Mouse (Mus musculus) liver, embryonic 13.5 days (tissue): ENCODE measurements around the gene Spryd3. TPM values are rescaled to one million over a fixed set of nuclear protein-coding genes. Genes with fewer than 3 reads are reported as not detected.

Source experiments
- ATAC-seq: fragments of 200-750 bp; cut with Nextera tagmentation; 2 replicates; pipeline ENCODE4 v1.8.0; 2017; ENCODE audit warnings: low read depth, mild to moderate bottlenecking, moderate number of reproducible peaks, moderate library complexity
- DNase-seq: peaks from one replicate; pipeline ENCODE4 v3.0.0; 2022
- H3K27ac ChIP-seq: fragments of 300-500 bp; sonication (generic); 2 replicates; pipeline ENCODE4 v1.5.1; 2015; ENCODE audit warnings: moderate library complexity, mild to moderate bottlenecking, inconsistent platforms
- H3K27me3 ChIP-seq: fragments of 300-500 bp; sonication (generic); 2 replicates; pipeline ENCODE4 v1.6.1; 2015; ENCODE audit warnings: mild to moderate bottlenecking, inconsistent platforms
- H3K36me3 ChIP-seq: fragments of 300-500 bp; sonication (generic); 2 replicates; pipeline ENCODE4 v1.6.1; 2015; ENCODE audit warnings: mild to moderate bottlenecking, inconsistent platforms
- H3K4me1 ChIP-seq: fragments of 300-500 bp; sonication (generic); replicated peaks from 2 replicates; pipeline ENCODE4 v1.6.1; 2015; ENCODE audit warnings: inconsistent platforms
- H3K4me2 ChIP-seq: fragments of 300-500 bp; sonication (generic); 2 replicates; pipeline ENCODE4 v1.6.1; 2015; ENCODE audit warnings: inconsistent platforms, mild to moderate bottlenecking, moderate library complexity
- H3K4me3 ChIP-seq: fragments of 300-500 bp; sonication (generic); replicated peaks from 2 replicates; pipeline ENCODE4 v1.5.1; 2015; ENCODE audit warnings: mild to moderate bottlenecking, inconsistent platforms
- H3K9ac ChIP-seq: fragments of 300-500 bp; sonication (generic); 2 replicates; pipeline ENCODE4 v1.6.1; 2015; ENCODE audit warnings: mild to moderate bottlenecking, inconsistent platforms
- H3K9me3 ChIP-seq: fragments of 300-500 bp; sonication (generic); replicated peaks from 2 replicates; pipeline ENCODE4 v1.6.1; 2016; ENCODE audit warnings: inconsistent platforms
- WGBS: fragments of 180-500 bp; shearing (Covaris S2); methylation state at CpG from one replicate; pipeline ENCODE4 v1.1.7; 2015; ENCODE audit not compliant: insufficient replicate concordance; 5-methylcytosine and 5-hydroxymethylcytosine counted together
- polyA plus RNA-seq: library from polyadenylated mRNA; unstranded; fragments of >200 nt; fragmentation: Nextera tagmentation; extraction: Ambion mirVana; gene quantifications from 2 replicates; pipeline ENCODE4 v1.2.1, GENCODE M21; 2015

Gene Spryd3
- polyA plus RNA-seq: 13.1 and 13.7 TPM in 2 replicates

- Histone ChIP-seq H3K36me3 (peaks cover 19% of the 10 kb centered on the region), H3K9ac (peak within 1 kb of the TSS; percentile 87), H3K4me1 (peaks cover 31% of the 10 kb centered on the region), H3K4me2 (peak within 1 kb of the TSS; percentile 91), H3K4me3 (peak within 1 kb of the TSS; percentile 87), H3K27ac (peak within 1 kb of the TSS; percentile 85), H3K9me3 (no peaks in the 10 kb centered on the region), H3K27me3 (peaks cover 12% of the 10 kb centered on the region; the same call in 1 of the 2 replicates)
- peak; percentile 98 for ATAC-seq
- DNase-seq: peak; percentile 98
- WGBS: under 1% methylated on average over 50 of the region's 50 CpGs
These were observed at the start of gene Spryd3 for GRCm38 (mm10) chr15:102136129-102136758. Spryd3 (minus strand) TSS chr15:102136234.

- no peak overlapping the region for H3K9ac ChIP-seq
- no peak overlapping the region for H3K4me2 ChIP-seq
- H3K27ac ChIP-seq: no peak overlapping the region
- no peaks in the 10 kb centered on the region for H3K27me3 ChIP-seq
- 0 out of 2 replicates have a peak, but pooled peaks cover 4% of the 10 kb centered on the region for H3K36me3 ChIP-seq
- DNase-seq (no peak), ATAC-seq (no peak)
- H3K4me3 ChIP-seq: no peak overlapping the region
- H3K9me3 ChIP-seq: no peaks in the 10 kb centered on the region
- 72% methylated on average over 3 of the region's 3 CpGs for WGBS
- peaks cover 11% of the 10 kb centered on the region for H3K4me1 ChIP-seq
These were observed 47.0 kb upstream of the Spryd3 start for GRCm38 (mm10) chr15:102183076-102183475.

- no peak overlapping the region for H3K9ac ChIP-seq
These were observed 43.9 kb upstream of the Spryd3 start for GRCm38 (mm10) chr15:102179924-102180323.

GRCm38 (mm10) chr15:102179106-102179505 is 43.1 kb upstream of the Spryd3 start:
- no peak for ATAC-seq
- Histone ChIP-seq H3K4me2 (no peak overlapping the region), H3K27ac (no peak overlapping the region), H3K4me1 (peaks cover 28% of the 10 kb centered on the region), H3K27me3 (no peaks in the 10 kb centered on the region), H3K9ac (no peak overlapping the region), H3K36me3 (peaks cover 4% of the 10 kb centered on the region; the same call in 1 of the 2 replicates), H3K9me3 (no peaks in the 10 kb centered on the region), H3K4me3 (no peak overlapping the region)
- no peak for DNase-seq
- WGBS: 77% methylated on average over 9 of the region's 9 CpGs

More at GRCm38 (mm10) chr15:102179924-102180323, 43.9 kb upstream of the Spryd3 start:
- DNase-seq: no peak
- no peak for ATAC-seq
- Histone ChIP-seq H3K36me3 (peaks cover 8% of the 10 kb centered on the region; the same call in 1 of the 2 replicates), H3K4me1 (peaks cover 28% of the 10 kb centered on the region), H3K27me3 (no peaks in the 10 kb centered on the region), H3K9me3 (no peaks in the 10 kb centered on the region), H3K27ac (no peak overlapping the region), H3K4me2 (no peak overlapping the region), H3K4me3 (no peak overlapping the region)
- 82% methylated on average over 14 of the region's 14 CpGs for WGBS

GRCm38 (mm10) chr15:102178279-102178678 is 42.2 kb upstream of the Spryd3 start:
- DNase-seq (peak; percentile 53), ATAC-seq (peak; percentile 33; the same call in 1 of the 2 replicates)
- Histone ChIP-seq H3K27me3 (no peaks in the 10 kb centered on the region), H3K4me3 (no peak overlapping the region), H3K4me2 (no peak overlapping the region), H3K27ac (no peak overlapping the region), H3K4me1 (peaks cover 28% of the 10 kb centered on the region), H3K36me3 (peaks cover 4% of the 10 kb centered on the region; the same call in 1 of the 2 replicates), H3K9ac (no peak overlapping the region), H3K9me3 (no peaks in the 10 kb centered on the region)
- 10% methylated on average over 6 of the region's 6 CpGs for WGBS

GRCm38 (mm10) chr15:102177417-102177816 is 41.4 kb upstream of the Spryd3 start:
- no peak overlapping the region for H3K4me3 ChIP-seq
- H3K4me2 ChIP-seq: no peak overlapping the region
- no peak for DNase-seq
- H3K27ac ChIP-seq: no peak overlapping the region
- H3K36me3 ChIP-seq: peaks cover 4% of the 10 kb centered on the region; the same call in 1 of the 2 replicates
- H3K27me3 ChIP-seq: no peaks in the 10 kb centered on the region
- H3K4me1 ChIP-seq: peaks cover 28% of the 10 kb centered on the region
- WGBS: 75% methylated on average over 8 of the region's 8 CpGs
- ATAC-seq: no peak
- H3K9ac ChIP-seq: no peak overlapping the region; the same call in 1 of the 2 replicates
- H3K9me3 ChIP-seq: no peaks in the 10 kb centered on the region

GRCm38 (mm10) chr15:102176571-102177316 is 40.7 kb upstream of the Spryd3 start:
- DNase-seq (no peak), ATAC-seq (peak; percentile 50; the same call in 1 of the 2 replicates)
- H3K9ac ChIP-seq: no peak overlapping the region
- peaks cover 28% of the 10 kb centered on the region for H3K4me1 ChIP-seq
- no peak overlapping the region for H3K27ac ChIP-seq
- H3K27me3 ChIP-seq: no peaks in the 10 kb centered on the region
- H3K4me2 ChIP-seq: no peak overlapping the region
- no peak overlapping the region for H3K4me3 ChIP-seq
- WGBS: 45% methylated on average over 7 of the region's 7 CpGs
- H3K9me3 ChIP-seq: no peaks in the 10 kb centered on the region
- peaks cover 4% of the 10 kb centered on the region; the same call in 1 of the 2 replicates for H3K36me3 ChIP-seq

GRCm38 (mm10) chr15:102175736-102176319 is 39.8 kb upstream of the Spryd3 start:
- no peak overlapping the region for H3K4me2 ChIP-seq
- no peak overlapping the region for H3K4me3 ChIP-seq
- no peak overlapping the region for H3K27ac ChIP-seq
- H3K4me1 ChIP-seq: peaks cover 28% of the 10 kb centered on the region
- no peak for DNase-seq
- no peaks in the 10 kb centered on the region for H3K27me3 ChIP-seq
- no peak for ATAC-seq
- H3K9me3 ChIP-seq: no peaks in the 10 kb centered on the region
- WGBS: 78% methylated on average over 16 of the region's 16 CpGs
- peaks cover 4% of the 10 kb centered on the region; the same call in 1 of the 2 replicates for H3K36me3 ChIP-seq
- H3K9ac ChIP-seq: no peak overlapping the region

GRCm38 (mm10) chr15:102173581-102173980 is 37.5 kb upstream of the Spryd3 start:
- Histone ChIP-seq H3K27me3 (no peaks in the 10 kb centered on the region), H3K36me3 (peaks cover 4% of the 10 kb centered on the region; the same call in 1 of the 2 replicates)

GRCm38 (mm10) chr15:102169064-102169463 is 33.0 kb upstream of the Spryd3 start:
- WGBS: 53% methylated on average over 2 of the region's 2 CpGs

More at GRCm38 (mm10) chr15:102173581-102173980, 37.5 kb upstream of the Spryd3 start:
- 59% methylated on average over 3 of the region's 3 CpGs for WGBS
- H3K9ac ChIP-seq: no peak overlapping the region
- H3K4me2 ChIP-seq: no peak overlapping the region
- peaks cover 24% of the 10 kb centered on the region for H3K4me1 ChIP-seq
- no peak overlapping the region for H3K4me3 ChIP-seq
- DNase-seq (no peak), ATAC-seq (no peak)
- no peak overlapping the region for H3K27ac ChIP-seq
- no peaks in the 10 kb centered on the region for H3K9me3 ChIP-seq

GRCm38 (mm10) chr15:102167620-102168021 is 31.6 kb upstream of the Spryd3 start:
- Histone ChIP-seq H3K9me3 (no peaks in the 10 kb centered on the region), H3K27me3 (no peaks in the 10 kb centered on the region), H3K4me1 (no peaks in the 10 kb centered on the region; the same call in 1 of the 2 replicates), H3K4me2 (no peak overlapping the region), H3K36me3 (no peaks in the 10 kb centered on the region; the same call in 1 of the 2 replicates), H3K9ac (no peak overlapping the region), H3K4me3 (no peak overlapping the region), H3K27ac (no peak overlapping the region)
- no peak for ATAC-seq
- WGBS: 65% methylated on average over 6 of the region's 6 CpGs
- DNase-seq: no peak

More at GRCm38 (mm10) chr15:102169064-102169463, 33.0 kb upstream of the Spryd3 start:
- H3K27me3 ChIP-seq: no peaks in the 10 kb centered on the region
- no peaks in the 10 kb centered on the region for H3K9me3 ChIP-seq
- no peak overlapping the region for H3K27ac ChIP-seq
- DNase-seq: no peak
- no peak overlapping the region for H3K9ac ChIP-seq
- H3K4me2 ChIP-seq: no peak overlapping the region
- no peak for ATAC-seq
- no peaks in the 10 kb centered on the region; the same call in 1 of the 2 replicates for H3K4me1 ChIP-seq
- H3K36me3 ChIP-seq: no peaks in the 10 kb centered on the region
- no peak overlapping the region for H3K4me3 ChIP-seq
